Mouse (Mus musculus): ENCODE measurements around the gene Ciart. TPM values are rescaled to one million over a fixed set of nuclear protein-coding genes. Genes with fewer than 3 reads are reported as not detected.

Gene Ciart
- polyA plus RNA-seq, 1 experiment from 2014 or later, result 7.1 TPM

Other genes starting within 250 kb of the Ciart start
- gene Mcl1, start 223.5 kb downstream of the Ciart start, polyA plus RNA-seq (2014; fragmentation: Nextera tagmentation; extraction: Ambion mirVana), result 63.2 and 67.9 TPM in 2 replicates
- 0.29 and 0.71 TPM in 2 replicates for gene Adamtsl4, start 194.3 kb downstream of the Ciart start, polyA plus RNA-seq (2014; fragmentation: Nextera tagmentation; extraction: Ambion mirVana)
- gene Ecm1, start 142.7 kb downstream of the Ciart start, polyA plus RNA-seq (2014; fragmentation: Nextera tagmentation; extraction: Ambion mirVana), result 5.1 and 6.8 TPM in 2 replicates
- gene Tars2, start 122.0 kb downstream of the Ciart start, polyA plus RNA-seq (2014; fragmentation: Nextera tagmentation; extraction: Ambion mirVana), result 64.1 and 66.3 TPM in 2 replicates
- gene Rprd2, start 63.4 kb downstream of the Ciart start, polyA plus RNA-seq (2014; fragmentation: Nextera tagmentation; extraction: Ambion mirVana), result 23.5 and 24.9 TPM in 2 replicates
- gene Prpf3, start 26.4 kb downstream of the Ciart start, polyA plus RNA-seq (2014; fragmentation: Nextera tagmentation; extraction: Ambion mirVana), result 80.7 and 87.2 TPM in 2 replicates
- gene Mrps21, start 10.7 kb downstream of the Ciart start, polyA plus RNA-seq (2014; fragmentation: Nextera tagmentation; extraction: Ambion mirVana), result 339 and 359 TPM in 2 replicates
- gene BC028528, start 9.8 kb upstream of the Ciart start, polyA plus RNA-seq (2014; fragmentation: Nextera tagmentation; extraction: Ambion mirVana), result 6.7 and 7.5 TPM in 2 replicates
- 26.1 and 27.3 TPM in 2 replicates for gene Aph1a, start 11.7 kb upstream of the Ciart start, polyA plus RNA-seq (2014; fragmentation: Nextera tagmentation; extraction: Ambion mirVana)
- gene Car14, start 22.4 kb upstream of the Ciart start, polyA plus RNA-seq (2014; fragmentation: Nextera tagmentation; extraction: Ambion mirVana), result 128 and 129 TPM in 2 replicates
- 125 and 151 TPM in 2 replicates for gene Anp32e, start 47.0 kb upstream of the Ciart start, polyA plus RNA-seq (2014; fragmentation: Nextera tagmentation; extraction: Ambion mirVana)
- 78.3 and 82.7 TPM in 2 replicates for gene Plekho1, start 113.8 kb upstream of the Ciart start, polyA plus RNA-seq (2014; fragmentation: Nextera tagmentation; extraction: Ambion mirVana)
- 19.5 and 22.7 TPM in 2 replicates for gene Vps45, start 176.2 kb upstream of the Ciart start, polyA plus RNA-seq (2014; fragmentation: Nextera tagmentation; extraction: Ambion mirVana)
- gene Otud7b, start 222.3 kb upstream of the Ciart start, polyA plus RNA-seq (2014; fragmentation: Nextera tagmentation; extraction: Ambion mirVana), result 9.7 and 14.2 TPM in 2 replicates